Mouse (Mus musculus): ENCODE data around the gene 4931428F04Rik. TPM values are rescaled to one million over a fixed set of nuclear protein-coding genes. Genes with fewer than 3 reads are reported as not detected.

Gene 4931428F04Rik
- polyA plus RNA-seq, 1 experiment from 2014 or later: 34.2 TPM

- peak; percentile 93 for DNase-seq (ENCODE audit: low spot score, missing footprints)
These were observed 19.4 kb downstream of the 4931428F04Rik start for GRCm38 (mm10) chr8:105270101-105270915.

DNA sequence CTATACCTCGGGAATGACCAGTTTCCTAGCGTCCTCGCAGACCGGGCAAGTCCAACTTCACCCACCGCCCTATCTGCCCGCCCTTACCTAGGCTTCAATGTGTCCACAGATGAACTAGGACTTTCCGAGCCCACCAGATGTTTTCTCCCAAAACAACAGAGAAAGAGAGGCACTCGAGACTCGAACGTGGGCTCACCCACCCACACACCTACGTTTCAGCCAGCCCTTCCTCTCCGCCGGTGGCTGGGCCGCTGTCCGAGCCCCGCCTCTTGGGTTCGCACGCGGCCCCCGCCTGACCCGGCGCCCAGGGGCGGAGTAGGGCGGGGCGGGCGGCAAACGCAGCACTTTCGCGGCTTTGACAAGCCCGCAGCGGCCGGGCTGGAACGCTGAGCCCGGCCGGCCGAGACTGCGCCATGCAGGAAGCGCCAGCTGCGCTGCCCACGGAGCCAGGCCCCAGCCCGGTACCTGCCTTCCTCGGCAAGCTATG is 20.2 kb downstream of the 4931428F04Rik start, which contains the start of gene Hsf4:
Gene Hsf4, plus strand, starts transcription at position 341 of the 487 bp plus-strand sequence.
- WGBS: 0% methylated on average over 41 of the region's 42 CpGs
- Histone ChIP-seq H3K9me3 (ENCODE audit: control insufficient read depth, low read length) (no peaks in the 10 kb centered on the region; the same call in 1 of the 2 replicates), H3K4me3 (ENCODE audit: low read depth, low read length) (peak within 1 kb of the TSS; percentile 37), H3K36me3 (ENCODE audit: control insufficient read depth, insufficient read depth, low read length) (no peaks in the 10 kb centered on the region), H3K4me1 (ENCODE audit: control insufficient read depth, insufficient read depth, low read length) (peaks cover 19% of the 10 kb centered on the region), H3K27me3 (ENCODE audit: control insufficient read depth, insufficient read depth, low read length) (peaks cover 99% of the 10 kb centered on the region), H3K9ac (ENCODE audit: low read length) (peak within 1 kb of the TSS; percentile 45), H3K27ac (ENCODE audit: low read depth, low read length) (no peak within 1 kb of the TSS), H3K4me2 (peak within 1 kb of the TSS; percentile 68)
- DNase-seq (ENCODE audit: low spot score, missing footprints) (peak; percentile 93), ATAC-seq (ENCODE audit: low FRiP score) (no peak)

More at GRCm38 (mm10) chr8:105270101-105270915, 19.4 kb downstream of the 4931428F04Rik start:
- Histone ChIP-seq H3K4me1 (ENCODE audit: control insufficient read depth, insufficient read depth, low read length) (peaks cover 17% of the 10 kb centered on the region), H3K4me2 (peak overlapping the region; percentile 68), H3K9me3 (ENCODE audit: control insufficient read depth, low read length) (no peaks in the 10 kb centered on the region; the same call in 1 of the 2 replicates), H3K27ac (ENCODE audit: low read depth, low read length) (no peak overlapping the region), H3K36me3 (ENCODE audit: control insufficient read depth, insufficient read depth, low read length) (no peaks in the 10 kb centered on the region), H3K9ac (ENCODE audit: low read length) (no peak overlapping the region), H3K27me3 (ENCODE audit: control insufficient read depth, insufficient read depth, low read length) (peaks cover 99% of the 10 kb centered on the region), H3K4me3 (ENCODE audit: low read depth, low read length) (peak overlapping the region; percentile 37)
- no peak for ATAC-seq (ENCODE audit: low FRiP score)
- 3% methylated on average over 39 of the region's 39 CpGs for WGBS

- Histone ChIP-seq H3K9me3 (ENCODE audit: control insufficient read depth, low read length) (no peaks in the 10 kb centered on the region; the same call in 1 of the 2 replicates), H3K27ac (ENCODE audit: low read depth, low read length) (no peak overlapping the region), H3K9ac (ENCODE audit: low read length) (peak overlapping the region; percentile 33; the same call in 1 of the 2 replicates), H3K4me1 (ENCODE audit: control insufficient read depth, insufficient read depth, low read length) (peaks cover 19% of the 10 kb centered on the region), H3K4me3 (ENCODE audit: low read depth, low read length) (peak overlapping the region; percentile 37), H3K4me2 (peak overlapping the region; percentile 68), H3K36me3 (ENCODE audit: control insufficient read depth, insufficient read depth, low read length) (no peaks in the 10 kb centered on the region), H3K27me3 (ENCODE audit: control insufficient read depth, insufficient read depth, low read length) (peaks cover 99% of the 10 kb centered on the region)
- 1% methylated on average over 10 of the region's 10 CpGs for WGBS
- ATAC-seq (ENCODE audit: low FRiP score) (peak; percentile 20), DNase-seq (ENCODE audit: low spot score, missing footprints) (peak; percentile 92)
These were observed 20.6 kb downstream of the 4931428F04Rik start for GRCm38 (mm10) chr8:105269075-105269458.

DNA sequence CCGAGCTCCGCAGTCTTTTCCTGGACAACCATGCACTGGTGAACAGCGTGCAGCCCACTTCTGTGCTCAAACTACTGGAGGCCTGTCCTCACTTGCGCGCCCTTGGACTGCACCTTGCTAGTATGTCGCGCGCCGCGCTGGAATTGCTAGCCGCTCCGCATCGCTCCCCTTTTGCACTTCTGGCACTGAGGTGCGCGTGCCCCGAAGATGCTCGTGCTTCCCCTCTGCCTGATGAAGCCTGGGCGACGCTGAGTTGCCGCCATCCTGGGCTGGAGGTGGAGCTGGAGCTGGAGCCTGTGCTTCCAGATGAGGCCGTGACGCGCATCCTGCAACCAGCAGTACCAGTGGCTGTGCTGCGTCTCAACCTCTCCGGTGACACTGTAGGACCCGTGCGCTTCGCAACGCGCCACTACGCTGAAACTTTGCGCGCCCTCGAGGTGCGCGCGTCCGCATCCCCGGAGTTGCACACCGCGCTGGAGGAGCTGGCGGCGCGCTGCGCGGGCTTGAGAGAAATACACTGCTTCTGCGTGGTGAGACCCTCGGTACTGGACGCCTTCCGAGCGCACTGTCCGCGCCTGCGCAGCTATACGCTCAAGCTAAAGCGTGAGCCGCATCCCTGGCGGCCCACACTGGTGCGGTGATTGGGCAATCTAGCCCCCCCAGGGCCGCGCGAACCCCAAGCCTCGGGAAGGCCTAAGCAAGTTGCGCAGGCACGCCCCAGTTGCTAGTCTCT is 21.2 kb downstream of the 4931428F04Rik start:
- no peak overlapping the region for H3K27ac ChIP-seq (ENCODE audit: low read depth, low read length)
- peak; percentile 97 for DNase-seq (ENCODE audit: low spot score, missing footprints)

GRCm38 (mm10) chr8:105266775-105267174 is 22.9 kb downstream of the 4931428F04Rik start:
- Histone ChIP-seq H3K36me3 (ENCODE audit: control insufficient read depth, insufficient read depth, low read length) (no peaks in the 10 kb centered on the region), H3K27me3 (ENCODE audit: control insufficient read depth, insufficient read depth, low read length) (peaks cover 89% of the 10 kb centered on the region), H3K9me3 (ENCODE audit: control insufficient read depth, low read length) (no peaks in the 10 kb centered on the region; the same call in 1 of the 2 replicates), H3K4me1 (ENCODE audit: control insufficient read depth, insufficient read depth, low read length) (peaks cover 19% of the 10 kb centered on the region), H3K27ac (ENCODE audit: low read depth, low read length) (no peak overlapping the region), H3K4me2 (no peak overlapping the region), H3K9ac (ENCODE audit: low read length) (no peak overlapping the region), H3K4me3 (ENCODE audit: low read depth, low read length) (no peak overlapping the region)
- DNase-seq (ENCODE audit: low spot score, missing footprints) (peak; percentile 84), ATAC-seq (ENCODE audit: low FRiP score) (no peak)
- 6% methylated on average over 13 of the region's 13 CpGs for WGBS

More for the DNA sequence above, 21.2 kb downstream of the 4931428F04Rik start:
- Histone ChIP-seq H3K4me1 (ENCODE audit: control insufficient read depth, insufficient read depth, low read length) (peaks cover 19% of the 10 kb centered on the region), H3K9ac (ENCODE audit: low read length) (peak overlapping the region; percentile 33; the same call in 1 of the 2 replicates), H3K36me3 (ENCODE audit: control insufficient read depth, insufficient read depth, low read length) (no peaks in the 10 kb centered on the region), H3K4me2 (peak overlapping the region; percentile 68), H3K9me3 (ENCODE audit: control insufficient read depth, low read length) (no peaks in the 10 kb centered on the region; the same call in 1 of the 2 replicates), H3K27me3 (ENCODE audit: control insufficient read depth, insufficient read depth, low read length) (peaks cover 98% of the 10 kb centered on the region), H3K4me3 (ENCODE audit: low read depth, low read length) (peak overlapping the region; percentile 37)
- WGBS: under 1% methylated on average over 65 of the region's 65 CpGs
- peak; percentile 68 for ATAC-seq (ENCODE audit: low FRiP score)

DNA sequence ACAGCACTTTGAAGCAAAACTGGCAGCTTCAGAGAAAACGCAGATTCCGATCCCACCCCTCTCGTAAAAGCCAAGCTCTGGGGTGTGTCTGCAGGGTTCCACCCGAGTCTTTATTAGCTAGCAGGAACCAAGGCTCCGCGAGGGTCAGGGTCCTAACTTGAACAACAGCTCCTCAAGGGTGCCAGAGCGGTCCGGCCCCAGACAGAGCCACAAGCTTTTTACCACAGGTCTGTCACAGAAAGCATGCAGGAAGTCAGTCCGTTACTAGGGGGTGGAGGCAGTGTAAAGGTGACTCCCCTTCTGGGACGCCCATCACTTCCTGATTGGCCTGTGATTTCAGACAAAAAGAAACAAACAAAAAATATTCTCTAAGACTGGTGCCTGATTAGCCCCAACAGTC is 24.5 kb downstream of the 4931428F04Rik start:
- H3K9me3 ChIP-seq (ENCODE audit: control insufficient read depth, low read length): no peaks in the 10 kb centered on the region; the same call in 1 of the 2 replicates
- no peak overlapping the region; the same call in 1 of the 2 replicates for H3K9ac ChIP-seq (ENCODE audit: low read length)
- H3K4me3 ChIP-seq (ENCODE audit: low read depth, low read length): peak overlapping the region; percentile 60; the same call in 1 of the 2 replicates
- H3K4me1 ChIP-seq (ENCODE audit: control insufficient read depth, insufficient read depth, low read length): peaks cover 17% of the 10 kb centered on the region
- DNase-seq (ENCODE audit: low spot score, missing footprints): peak; percentile 90
- no peak overlapping the region for H3K27ac ChIP-seq (ENCODE audit: low read depth, low read length)
- ATAC-seq (ENCODE audit: low FRiP score): no peak
- H3K4me2 ChIP-seq: peak overlapping the region; percentile 74
- H3K27me3 ChIP-seq (ENCODE audit: control insufficient read depth, insufficient read depth, low read length): peaks cover 86% of the 10 kb centered on the region
- WGBS: 12% methylated on average over 10 of the region's 10 CpGs
- H3K36me3 ChIP-seq (ENCODE audit: control insufficient read depth, insufficient read depth, low read length): no peaks in the 10 kb centered on the region

GRCm38 (mm10) chr8:105264024-105264982 is 25.4 kb downstream of the 4931428F04Rik start, which contains the start of the genes Tradd and Fbxl8:
Gene Tradd (minus strand): TSS chr8:105264609.
Gene Fbxl8 (plus strand): TSS chr8:105264648.
- Histone ChIP-seq H3K27ac (ENCODE audit: low read depth, low read length) (no peak within 1 kb of the TSS), H3K4me1 (ENCODE audit: control insufficient read depth, insufficient read depth, low read length) (peaks cover 17% of the 10 kb centered on the region), H3K9me3 (ENCODE audit: control insufficient read depth, low read length) (no peaks in the 10 kb centered on the region; the same call in 1 of the 2 replicates), H3K36me3 (ENCODE audit: control insufficient read depth, insufficient read depth, low read length) (no peaks in the 10 kb centered on the region), H3K4me2 (peak within 1 kb of the TSS; percentile 74), H3K9ac (ENCODE audit: low read length) (peak within 1 kb of the TSS; percentile 56), H3K27me3 (ENCODE audit: control insufficient read depth, insufficient read depth, low read length) (peaks cover 86% of the 10 kb centered on the region), H3K4me3 (ENCODE audit: low read depth, low read length) (peak within 1 kb of the TSS; percentile 60)
- ATAC-seq (ENCODE audit: low FRiP score) (peak; percentile 51), DNase-seq (ENCODE audit: low spot score, missing footprints) (peak; percentile 94)
- WGBS: 2% methylated on average over 54 of the region's 54 CpGs

All from midbrain, embryonic 11.5 days (tissue).